Mouse (Mus musculus): ENCODE results near the gene Fam102a. TPM values are rescaled to one million over a fixed set of nuclear protein-coding genes. Genes with fewer than 3 reads are reported as not detected.
A peak's percentile ranks its signal among the peaks of the same experiment; 100 is the strongest.

Fam102a gene
- polyA plus RNA-seq, 1 experiment from 2014 or later: 12.6 TPM

DNA sequence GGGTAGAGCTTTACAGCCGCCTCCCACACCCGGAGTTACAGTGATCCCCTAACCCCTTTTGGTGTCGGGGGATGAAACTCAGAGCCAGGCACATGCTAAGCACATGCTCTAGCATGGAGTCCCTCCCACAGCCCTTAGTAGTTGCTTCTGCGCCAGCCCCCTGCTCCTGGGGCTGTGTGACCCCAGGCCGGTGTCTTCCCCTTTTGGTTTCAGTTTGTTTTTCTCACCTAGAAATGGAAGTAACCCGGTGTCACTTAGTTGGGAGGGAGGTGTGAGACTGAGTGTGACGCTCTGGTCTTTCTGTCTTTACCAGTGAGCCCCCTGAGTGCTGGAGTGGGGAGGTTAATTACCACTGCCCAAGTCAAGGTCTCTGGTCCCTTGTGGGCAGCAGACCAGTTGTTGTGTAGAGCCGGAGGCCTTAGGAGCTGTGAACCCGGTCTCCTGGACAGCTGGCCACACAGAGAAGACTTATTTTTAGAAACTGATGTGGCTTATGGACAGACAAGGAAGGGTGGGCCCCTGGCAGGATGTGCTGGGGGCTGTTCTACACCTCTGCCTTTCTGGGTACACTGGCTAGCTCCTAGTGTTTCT, 52.7 kb downstream of the Fam102a start:
- H3K4me1 ChIP-seq: peaks cover 38% of the 10 kb centered on the region
- ATAC-seq (ENCODE audit: borderline replicate concordance, extremely low read depth, low FRiP score, low TSS enrichment): no peak
- no peaks in the 10 kb centered on the region for H3K27me3 ChIP-seq
- H3K9ac ChIP-seq: peak overlapping the region; percentile 53
- 17% methylated on average over 9 of the region's 9 CpGs for WGBS
- H3K36me3 ChIP-seq: no peaks in the 10 kb centered on the region
- peak overlapping the region; percentile 73 for H3K4me2 ChIP-seq
- peak overlapping the region; percentile 55 for H3K4me3 ChIP-seq
- peak overlapping the region; percentile 18; the same call in 1 of the 2 replicates for H3K27ac ChIP-seq
- H3K9me3 ChIP-seq: no peaks in the 10 kb centered on the region

DNA sequence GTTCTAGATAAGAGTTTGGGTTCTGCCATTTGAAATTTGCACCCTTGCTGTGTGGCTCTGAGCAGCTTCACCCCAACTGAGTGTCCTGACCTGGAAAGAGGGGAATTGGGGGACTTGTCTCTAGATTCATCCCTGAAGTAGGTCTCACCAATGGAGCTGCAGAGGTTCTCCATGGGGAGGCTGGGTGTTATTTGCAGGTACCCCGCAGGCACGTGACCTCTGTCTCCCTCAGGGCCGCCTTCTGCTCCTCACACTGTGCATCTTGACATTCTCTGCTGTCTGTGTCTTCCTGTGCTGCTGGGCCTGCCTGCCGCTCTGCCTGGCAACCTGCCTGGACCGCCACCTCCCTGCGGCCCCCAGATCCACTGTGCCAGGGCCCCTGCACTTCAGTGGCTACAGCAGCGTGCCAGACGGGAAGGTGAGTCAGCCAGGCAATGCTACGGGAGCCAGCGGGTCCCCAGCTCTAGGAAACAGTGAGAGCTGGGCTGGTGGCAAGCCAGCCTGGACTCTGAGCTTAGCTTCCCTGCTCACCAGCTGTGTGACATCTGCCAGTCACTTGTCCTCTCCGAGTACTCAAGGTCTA, 54.2 kb downstream of the Fam102a start:
- WGBS: 51% methylated on average over 11 of the region's 11 CpGs
- no peaks in the 10 kb centered on the region for H3K9me3 ChIP-seq
- no peaks in the 10 kb centered on the region for H3K36me3 ChIP-seq
- peak overlapping the region; percentile 14; the same call in 1 of the 2 replicates for H3K4me2 ChIP-seq
- no peak overlapping the region for H3K27ac ChIP-seq
- ATAC-seq (ENCODE audit: borderline replicate concordance, extremely low read depth, low FRiP score, low TSS enrichment): no peak
- H3K4me3 ChIP-seq: no peak overlapping the region
- H3K4me1 ChIP-seq: peaks cover 36% of the 10 kb centered on the region
- H3K9ac ChIP-seq: no peak overlapping the region
- H3K27me3 ChIP-seq: no peaks in the 10 kb centered on the region

DNA sequence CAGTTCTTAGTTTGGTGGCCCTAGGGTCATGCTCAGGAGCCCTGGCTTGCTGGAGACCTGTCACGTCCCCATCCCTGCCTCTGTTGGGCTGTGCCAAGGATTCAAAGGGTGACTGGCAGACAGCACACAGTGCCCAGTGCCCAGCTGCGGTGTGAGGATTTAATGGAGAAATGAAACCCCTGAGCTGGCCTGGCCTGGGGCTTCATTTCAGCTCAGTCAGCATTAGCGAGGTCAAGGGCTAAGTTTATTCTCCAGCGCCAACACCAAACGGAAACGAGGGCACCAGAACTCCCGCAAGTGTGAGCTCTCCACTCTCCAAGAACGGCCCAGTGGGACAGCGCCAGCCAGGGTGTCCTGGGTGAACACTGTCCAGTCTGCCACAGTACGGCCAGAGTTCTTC, 55.1 kb downstream of the Fam102a start:
- Histone ChIP-seq H3K4me3 (no peak overlapping the region), H3K36me3 (no peaks in the 10 kb centered on the region; the same call in 1 of the 2 replicates), H3K27ac (no peak overlapping the region), H3K9me3 (no peaks in the 10 kb centered on the region), H3K4me1 (peaks cover 36% of the 10 kb centered on the region), H3K4me2 (no peak overlapping the region), H3K9ac (no peak overlapping the region), H3K27me3 (no peaks in the 10 kb centered on the region)
- no peak for ATAC-seq (ENCODE audit: borderline replicate concordance, extremely low read depth, low FRiP score, low TSS enrichment)
- WGBS: 66% methylated on average over 10 of the region's 10 CpGs

DNA sequence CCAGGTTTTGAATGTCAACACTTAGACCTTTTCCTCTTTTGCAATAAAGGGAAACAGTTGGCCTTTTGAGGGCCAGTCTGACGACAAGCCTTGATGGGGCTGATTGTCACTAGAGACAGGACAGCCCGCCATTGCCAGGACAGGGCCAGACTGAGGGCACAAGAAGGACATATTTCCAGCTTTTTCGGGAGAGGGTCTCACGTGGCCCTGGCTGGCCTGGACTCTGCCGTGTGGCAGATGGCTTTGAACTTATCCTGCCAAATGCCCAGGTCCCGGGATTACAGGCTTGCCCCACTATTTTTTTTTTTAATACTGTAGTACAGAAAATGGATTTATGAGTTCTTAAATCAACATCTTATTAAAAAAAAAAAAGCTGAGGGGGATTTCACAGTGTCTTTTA, 56.1 kb downstream of the Fam102a start:
- H3K4me1 ChIP-seq: peaks cover 36% of the 10 kb centered on the region

DNA sequence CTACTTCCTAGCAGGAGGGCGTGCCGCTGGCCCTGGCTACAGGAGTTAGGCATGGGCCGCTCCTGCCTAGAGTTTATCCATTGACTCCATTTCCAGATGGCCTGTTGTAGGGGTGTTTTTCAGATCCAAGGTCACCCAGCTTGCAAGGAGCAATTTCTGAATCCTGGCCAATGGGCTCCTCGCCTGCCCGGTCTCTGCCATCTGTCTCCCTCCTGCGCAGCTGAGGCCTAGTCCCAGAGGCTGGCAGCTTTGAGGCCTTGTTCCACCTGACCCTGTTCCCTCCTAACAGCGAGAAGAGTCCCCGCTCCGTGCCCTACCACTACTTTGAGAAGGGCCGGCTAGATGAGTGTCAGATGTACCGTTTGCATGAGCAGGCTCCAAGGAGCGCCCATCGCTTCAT, 61.6 kb downstream of the Fam102a start:
- Histone ChIP-seq H3K4me1 (peaks cover 14% of the 10 kb centered on the region), H3K4me3 (no peak overlapping the region), H3K27ac (no peak overlapping the region), H3K36me3 (no peaks in the 10 kb centered on the region; the same call in 1 of the 2 replicates), H3K9ac (no peak overlapping the region), H3K27me3 (no peaks in the 10 kb centered on the region), H3K9me3 (no peaks in the 10 kb centered on the region), H3K4me2 (no peak overlapping the region)
- no peak for ATAC-seq (ENCODE audit: borderline replicate concordance, extremely low read depth, low FRiP score, low TSS enrichment)
- WGBS: 93% methylated on average over 13 of the region's 13 CpGs

More for the DNA sequence above, 56.1 kb downstream of the Fam102a start:
- Histone ChIP-seq H3K36me3 (no peaks in the 10 kb centered on the region; the same call in 1 of the 2 replicates), H3K9ac (no peak overlapping the region), H3K9me3 (no peaks in the 10 kb centered on the region), H3K27ac (no peak overlapping the region), H3K4me3 (no peak overlapping the region), H3K27me3 (no peaks in the 10 kb centered on the region), H3K4me2 (no peak overlapping the region)
- ATAC-seq (ENCODE audit: borderline replicate concordance, extremely low read depth, low FRiP score, low TSS enrichment): no peak
- 58% methylated on average over 6 of the region's 6 CpGs for WGBS

DNA sequence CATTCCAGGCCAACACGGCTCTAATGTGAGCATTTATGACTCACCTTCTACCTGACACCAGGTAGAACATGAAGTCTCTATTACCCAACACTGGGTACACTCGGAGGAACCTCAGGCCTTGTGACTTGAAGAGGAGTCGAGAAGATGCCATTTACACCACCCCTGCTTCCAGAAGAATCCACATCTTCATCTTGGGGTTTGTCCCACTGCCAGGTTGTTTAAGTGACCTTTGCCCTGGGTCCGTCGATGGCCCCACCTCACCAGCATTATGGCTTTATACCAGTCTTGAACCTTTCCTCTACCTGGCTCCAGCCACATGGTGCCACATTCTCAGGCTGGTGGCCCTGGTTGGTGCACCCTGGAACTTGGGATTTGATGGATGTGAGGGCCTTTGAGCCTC, 62.1 kb downstream of the Fam102a start:
- H3K27me3 ChIP-seq: no peaks in the 10 kb centered on the region
- H3K4me1 ChIP-seq: peaks cover 19% of the 10 kb centered on the region
- no peak overlapping the region for H3K27ac ChIP-seq
- ATAC-seq (ENCODE audit: borderline replicate concordance, extremely low read depth, low FRiP score, low TSS enrichment): no peak
- 84% methylated on average over 5 of the region's 5 CpGs for WGBS
- H3K4me2 ChIP-seq: no peak overlapping the region
- no peak overlapping the region for H3K4me3 ChIP-seq
- H3K9me3 ChIP-seq: no peaks in the 10 kb centered on the region
- no peak overlapping the region for H3K9ac ChIP-seq
- no peaks in the 10 kb centered on the region; the same call in 1 of the 2 replicates for H3K36me3 ChIP-seq

DNA sequence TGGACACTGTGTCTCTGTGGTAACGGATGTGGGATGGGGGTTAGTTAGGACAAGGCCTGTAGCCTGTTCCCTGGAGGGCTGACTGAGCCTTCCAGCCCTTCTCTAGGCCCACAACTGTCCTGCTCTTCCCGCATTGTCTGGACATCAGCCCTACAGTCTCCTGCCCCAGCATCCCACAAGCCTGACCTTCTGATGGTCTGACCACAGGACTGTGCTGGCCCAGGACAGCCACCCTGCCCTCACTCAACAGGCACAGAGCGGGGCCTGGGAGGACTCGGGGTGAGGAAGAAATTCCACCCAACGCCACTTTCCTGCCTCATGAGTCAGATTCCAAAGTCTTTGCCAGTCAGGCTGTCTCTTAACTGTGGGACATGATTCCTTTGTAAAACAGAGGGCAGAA, 62.6 kb downstream of the Fam102a start:
- H3K9ac ChIP-seq: no peak overlapping the region
- H3K36me3 ChIP-seq: no peaks in the 10 kb centered on the region; the same call in 1 of the 2 replicates
- 90% methylated on average over 5 of the region's 5 CpGs for WGBS
- H3K4me2 ChIP-seq: no peak overlapping the region
- H3K4me1 ChIP-seq: peaks cover 20% of the 10 kb centered on the region
- no peaks in the 10 kb centered on the region for H3K27me3 ChIP-seq
- H3K4me3 ChIP-seq: no peak overlapping the region
- no peak overlapping the region for H3K27ac ChIP-seq
- no peaks in the 10 kb centered on the region for H3K9me3 ChIP-seq
- ATAC-seq (ENCODE audit: borderline replicate concordance, extremely low read depth, low FRiP score, low TSS enrichment): no peak

DNA sequence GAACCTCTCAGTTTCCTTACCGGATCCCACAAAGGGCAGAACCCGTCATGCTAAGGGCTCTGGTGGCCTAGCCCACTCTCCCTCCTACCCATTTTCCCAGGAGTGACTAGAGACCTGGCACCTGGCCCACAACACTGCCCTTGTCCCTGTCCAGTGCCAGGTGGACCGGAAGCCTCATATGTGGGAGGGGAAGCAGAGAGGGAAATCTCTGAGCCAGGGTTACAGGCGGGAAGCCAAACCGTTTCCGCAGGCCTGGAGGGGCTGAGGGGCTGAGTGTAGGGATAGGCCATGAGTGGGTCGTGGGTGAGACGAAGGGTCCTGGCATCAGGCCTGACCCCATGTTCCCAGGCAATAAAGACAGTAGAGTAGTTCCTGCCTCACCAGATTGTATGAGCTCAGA, 63.4 kb downstream of the Fam102a start:
- Histone ChIP-seq H3K27me3 (no peaks in the 10 kb centered on the region), H3K4me2 (no peak overlapping the region), H3K4me3 (no peak overlapping the region), H3K9ac (no peak overlapping the region), H3K36me3 (no peaks in the 10 kb centered on the region; the same call in 1 of the 2 replicates), H3K27ac (no peak overlapping the region), H3K9me3 (no peaks in the 10 kb centered on the region), H3K4me1 (peaks cover 15% of the 10 kb centered on the region)
- no peak for ATAC-seq (ENCODE audit: borderline replicate concordance, extremely low read depth, low FRiP score, low TSS enrichment)
- 77% methylated on average over 8 of the region's 8 CpGs for WGBS

DNA sequence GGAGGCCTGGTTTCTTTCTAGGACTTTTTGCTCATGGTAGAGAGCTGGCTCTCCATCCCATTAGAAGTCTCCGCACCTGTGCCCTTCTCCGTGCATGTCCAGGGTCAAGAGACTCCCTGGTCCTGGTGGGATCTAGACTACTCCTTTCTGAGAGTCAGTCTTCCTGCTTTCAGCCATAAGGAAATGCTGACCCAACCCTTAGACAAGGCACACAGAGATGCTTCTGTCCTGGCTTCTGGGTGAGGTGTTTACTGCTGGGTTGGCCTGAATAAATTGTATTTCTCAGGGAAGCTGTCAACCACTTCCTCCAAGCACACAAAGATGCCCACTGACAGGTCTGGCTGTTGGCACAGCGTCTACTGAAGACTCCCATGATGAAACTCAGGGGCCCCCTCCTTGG, 64.3 kb downstream of the Fam102a start, which contains the start of gene St6galnac6:
TSS of gene St6galnac6 (plus strand) at position 301 of the 400 bp plus-strand sequence.
- no peak within 1 kb of the TSS for H3K27ac ChIP-seq

DNA sequence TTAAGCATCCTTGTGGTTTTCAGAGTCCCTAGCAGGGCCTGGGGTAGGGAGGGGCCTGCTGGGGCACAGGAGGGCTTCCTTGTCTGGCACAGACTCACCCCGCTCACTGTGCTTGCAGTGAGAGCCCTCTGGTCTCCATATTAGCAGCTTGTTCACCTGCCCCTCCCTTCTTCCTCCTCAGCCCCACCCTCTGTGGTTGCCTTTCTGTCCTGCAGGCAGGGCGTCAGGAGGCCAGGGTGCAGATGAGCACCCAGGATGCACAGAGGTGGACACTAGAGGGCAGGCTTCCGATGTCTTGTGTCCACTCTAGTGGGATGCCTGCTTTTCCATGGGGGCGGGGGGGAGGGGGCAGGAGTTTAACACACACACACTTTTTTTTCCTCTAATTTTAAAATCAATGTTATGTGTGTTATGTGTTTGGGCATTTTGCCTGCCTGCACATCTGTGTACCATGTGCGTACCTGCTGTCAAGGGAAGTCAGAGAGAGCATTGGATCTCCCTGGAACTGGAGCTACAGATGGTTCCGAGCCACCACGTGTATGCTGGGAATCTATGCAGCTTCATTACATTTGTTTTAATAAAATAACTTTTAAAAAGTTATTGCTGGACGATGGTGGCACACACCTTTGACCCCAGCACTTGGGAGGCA, 66.4 kb downstream of the Fam102a start:
- Histone ChIP-seq H3K4me2 (no peak overlapping the region), H3K27ac (peak overlapping the region; percentile 80; the same call in 1 of the 2 replicates), H3K27me3 (no peaks in the 10 kb centered on the region), H3K4me3 (no peak overlapping the region), H3K4me1 (peaks cover 17% of the 10 kb centered on the region), H3K9ac (no peak overlapping the region), H3K9me3 (no peaks in the 10 kb centered on the region), H3K36me3 (no peaks in the 10 kb centered on the region)
- WGBS: 45% methylated on average over 8 of the region's 8 CpGs
- ATAC-seq (ENCODE audit: borderline replicate concordance, extremely low read depth, low FRiP score, low TSS enrichment): peak; percentile 37; the same call in 1 of the 2 replicates

More for the DNA sequence above, 64.3 kb downstream of the Fam102a start, which contains the start of gene St6galnac6:
- 87% methylated on average over 3 of the region's 3 CpGs for WGBS
- no peak within 1 kb of the TSS for H3K4me2 ChIP-seq
- peaks cover 15% of the 10 kb centered on the region for H3K4me1 ChIP-seq
- H3K36me3 ChIP-seq: no peaks in the 10 kb centered on the region; the same call in 1 of the 2 replicates
- H3K9ac ChIP-seq: no peak within 1 kb of the TSS
- no peak for ATAC-seq (ENCODE audit: borderline replicate concordance, extremely low read depth, low FRiP score, low TSS enrichment)
- no peaks in the 10 kb centered on the region for H3K9me3 ChIP-seq
- no peaks in the 10 kb centered on the region for H3K27me3 ChIP-seq
- no peak within 1 kb of the TSS for H3K4me3 ChIP-seq

DNA sequence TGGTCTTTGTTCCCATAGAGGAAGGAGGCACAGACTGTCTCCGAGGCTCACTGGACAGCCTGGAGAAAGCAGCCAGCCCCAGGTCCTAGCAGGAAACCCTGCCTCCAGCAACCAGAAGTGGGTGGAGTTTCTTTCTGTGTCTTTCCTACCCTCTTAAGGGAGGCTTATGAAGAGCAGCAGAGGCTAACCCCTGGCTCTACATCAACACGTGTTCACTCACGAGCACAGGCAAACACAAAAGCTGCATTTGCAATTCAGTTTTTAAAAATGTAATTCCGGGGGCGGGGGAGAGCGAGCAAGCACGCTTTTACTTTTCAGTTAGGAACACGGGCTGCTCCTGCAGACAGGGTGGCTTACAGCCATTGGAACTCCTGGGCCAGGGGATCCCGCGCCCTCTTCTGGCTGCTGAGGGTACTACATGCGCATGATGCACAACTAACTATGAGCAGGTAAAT, 67.5 kb downstream of the Fam102a start:
- Histone ChIP-seq H3K27ac (peak overlapping the region; percentile 80), H3K4me1 (peaks cover 24% of the 10 kb centered on the region), H3K4me2 (peak overlapping the region; percentile 62), H3K36me3 (no peaks in the 10 kb centered on the region), H3K4me3 (peak overlapping the region; percentile 43), H3K9ac (0 out of 2 replicates have a peak overlapping the region, but pooled peaks have one; percentile 22), H3K27me3 (no peaks in the 10 kb centered on the region), H3K9me3 (no peaks in the 10 kb centered on the region)
- peak; percentile 67 for ATAC-seq (ENCODE audit: borderline replicate concordance, extremely low read depth, low FRiP score, low TSS enrichment)
- under 1% methylated on average over 11 of the region's 11 CpGs for WGBS

DNA sequence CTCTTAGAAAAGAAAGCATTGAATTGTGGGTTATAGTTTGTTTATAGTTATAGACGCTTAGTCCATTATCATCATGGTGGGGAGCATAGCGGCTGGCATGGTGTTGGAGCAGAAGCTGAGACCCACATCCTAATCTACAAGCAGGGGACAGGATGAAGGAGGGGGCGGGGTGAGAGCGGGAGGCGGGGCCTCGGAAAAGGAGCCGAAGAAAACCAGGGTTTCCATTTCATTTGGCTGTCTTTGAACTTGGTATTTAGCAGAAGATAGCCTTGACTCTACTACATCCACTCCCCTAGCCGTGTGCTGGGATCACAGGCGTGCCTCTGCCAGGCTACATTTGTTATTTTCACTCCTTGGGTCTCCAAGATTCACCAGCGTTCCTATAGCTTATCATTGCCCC, 69.5 kb downstream of the Fam102a start:
- Histone ChIP-seq H3K27me3 (no peaks in the 10 kb centered on the region), H3K9ac (no peak overlapping the region), H3K4me3 (no peak overlapping the region), H3K4me2 (no peak overlapping the region), H3K36me3 (no peaks in the 10 kb centered on the region), H3K27ac (no peak overlapping the region), H3K9me3 (no peaks in the 10 kb centered on the region), H3K4me1 (peaks cover 40% of the 10 kb centered on the region)
- WGBS: 43% methylated on average over 10 of the region's 10 CpGs
- ATAC-seq (ENCODE audit: borderline replicate concordance, extremely low read depth, low FRiP score, low TSS enrichment): no peak
